Mouse (Mus musculus) erythroblast, embryonic 14.5 days (primary cell): ENCODE results near the gene Rln3.

Source experiments
- GATA1 ChIP-seq: IDR thresholded peaks from 2 replicates; pipeline ENCODE4 v1.6.1; 2012; ENCODE audit warnings: low read length, inconsistent platforms, mixed read lengths
- TAL1 ChIP-seq: IDR thresholded peaks from 3 replicates; pipeline ENCODE4 v1.6.1; 2012; ENCODE audit warnings: low read length, inconsistent platforms, mixed read lengths

- TF ChIP-seq TAL1 = no peak
- TF ChIP-seq GATA1 = no peak
These were observed 22.3 kb upstream of the Rln3 start for GRCm38 (mm10) chr8:84067047-84067573.
